Mouse (Mus musculus) duodenum, adult 2 months (tissue): ENCODE data around the gene Gm21903. TPM values are rescaled to one million over a fixed set of nuclear protein-coding genes. Genes with fewer than 3 reads are reported as not detected.

Experiments
- polyA plus RNA-seq: library from polyadenylated mRNA; depleted of rRNA; stranded (reverse); fragments of >200 nt; gene quantifications from 2 replicates; pipeline ENCODE4 v1.2.3, GENCODE M21; 2012; ENCODE audit warnings: low replicate concordance; rRNA removed

Gm21903 gene
- not detected in 2 replicates for polyA plus RNA-seq

GRCm38 (mm10) chr17:39043241-39043640, at the start of gene Gm21903:
Gm21903 (minus strand) TSS chr17:39043341.

GRCm38 (mm10) chr17:39076937-39077336, 33.8 kb upstream of the Gm21903 start, which contains the start of gene Esp23:
Esp23 (minus strand) TSS chr17:39077037.

GRCm38 (mm10) chr17:39036395-39036794, 6.7 kb downstream of the Gm21903 start, which contains the start of gene Esp24:
Esp24 (plus strand) TSS chr17:39036695.

Other genes starting within 250 kb of the Gm21903 start
- gene Esp24, start 6.6 kb downstream of the Gm21903 start, polyA plus RNA-seq: not detected in 2 replicates
- gene Esp23, start 33.7 kb upstream of the Gm21903 start, polyA plus RNA-seq: not detected in 2 replicates
- not detected in 2 replicates for gene Esp22, start 52.0 kb upstream of the Gm21903 start, polyA plus RNA-seq